Mouse (Mus musculus): Measurements from ENCODE around the gene Retn.

- no peak for TF ChIP-seq CTCF (IDR thresholded peaks at IDR 0.05; ENCODE audit: low read depth, low read length)
- no peak for TF ChIP-seq POLR2A (IDR thresholded peaks at IDR 0.05; ENCODE audit: insufficient read depth, low read length)
- no peak for TF ChIP-seq EP300 (IDR thresholded peaks at IDR 0.05; ENCODE audit: insufficient read depth, low read depth, low read length)
Observed at GRCm38 (mm10) chr8:3690774-3691173, 35.2 kb downstream of the Retn start.
